ENCODE assay signal across 34 mouse cellular contexts in the genomic region with DNA sequence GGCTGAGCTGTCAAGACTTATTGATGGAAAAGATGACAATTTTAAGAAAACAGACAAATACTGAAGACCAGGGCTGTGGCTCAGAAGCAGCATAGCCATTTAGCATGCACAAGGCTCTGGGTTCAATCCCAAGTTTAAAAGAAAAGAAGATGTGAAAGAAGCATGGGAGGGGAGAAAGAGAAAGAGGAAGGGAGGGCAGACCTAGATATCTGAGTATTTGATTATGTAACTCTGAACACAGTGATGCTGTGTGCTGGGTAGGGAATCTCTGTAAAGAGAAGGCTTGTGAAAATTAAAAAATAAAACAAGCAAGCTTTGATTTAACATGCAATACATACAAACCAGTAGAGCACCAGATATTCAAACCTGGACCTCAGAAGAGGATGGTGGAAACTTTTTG.
"Had no signal": no experiment of that assay in that cellular context is flagged by ENCODE, and none has a peak within 500 bp of the region (broad histone marks: within the 10 kb centered on the region; RNA-seq: fewer than 3 reads in every experiment).

No protein-coding gene starts in this region.

- H3K9ac ChIP-seq: heart, embryonic 12.5 days; heart, embryonic 13.5 days; heart, embryonic 15.5 days; hindbrain, embryonic 13.5 days; hindbrain, embryonic 14.5 days; hindbrain, embryonic 15.5 days; intestine, embryonic 15.5 days; kidney, embryonic 15.5 days had no signal

- H3K27ac ChIP-seq: heart, embryonic 10.5 days; heart, embryonic 13.5 days; heart, embryonic 15.5 days; hindbrain, embryonic 10.5 days; hindbrain, embryonic 13.5 days; hindbrain, embryonic 14.5 days; hindbrain, embryonic 15.5 days; hindbrain, postnatal 0 days; intestine, embryonic 15.5 days; kidney, embryonic 15.5 days; kidney, postnatal 0 days; layer of hippocampus, adult 2 months had no signal

- ATAC-seq: hindbrain, embryonic 16.5 days; hindbrain, postnatal 0 days; inflammation-experienced regulatory T-cells, adult 6 months; intestine, embryonic 15.5 days; intestine, embryonic 16.5 days; intestine, postnatal 0 days had no signal

- H3K4me3 ChIP-seq: heart, embryonic 10.5 days; heart, embryonic 12.5 days; heart, embryonic 13.5 days; heart, embryonic 15.5 days; hindbrain, embryonic 10.5 days; hindbrain, embryonic 13.5 days; hindbrain, embryonic 15.5 days; intestine, embryonic 15.5 days; kidney, embryonic 15.5 days; layer of hippocampus, adult 2 months had no signal

- H3K4me2 ChIP-seq: heart, embryonic 11.5 days; heart, embryonic 12.5 days; heart, embryonic 13.5 days; heart, embryonic 15.5 days; hindbrain, embryonic 13.5 days; hindbrain, embryonic 14.5 days; hindbrain, embryonic 15.5 days; intestine, embryonic 15.5 days; kidney, embryonic 15.5 days had no signal

- H3K4me1 ChIP-seq: hindbrain, embryonic 10.5 days; hindbrain, embryonic 13.5 days; hindbrain, embryonic 15.5 days; intestine, embryonic 15.5 days; kidney, embryonic 15.5 days had no signal

- DNase-seq: heart, postnatal 10 days; heart, postnatal 14 days; heart, postnatal 36 days; heart, postnatal 4 days; kidney, adult 11 months; kidney, adult 18-20 months; kidney, adult 2 months; kidney, adult 8-10 months; kidney, adult 9 months; kidney, postnatal 10 days; kidney, postnatal 14 days; kidney, postnatal 25 days; kidney, postnatal 36 days; kidney, postnatal 4 days; layer of hippocampus, adult 9-11 months; layer of hippocampus, postnatal 36 days had no signal

- H3K36me3 ChIP-seq: heart, embryonic 10.5 days; heart, embryonic 12.5 days; heart, embryonic 13.5 days; heart, embryonic 15.5 days; hindbrain, embryonic 10.5 days; hindbrain, embryonic 13.5 days; hindbrain, embryonic 15.5 days; intestine, embryonic 15.5 days; kidney, embryonic 15.5 days had no signal

- H3K9me3 ChIP-seq: heart, embryonic 10.5 days; heart, embryonic 12.5 days; heart, embryonic 13.5 days; heart, embryonic 15.5 days; hindbrain, embryonic 10.5 days; hindbrain, embryonic 13.5 days; hindbrain, embryonic 15.5 days; intestine, embryonic 15.5 days; kidney, embryonic 15.5 days had no signal

- H3K27me3 ChIP-seq: heart, embryonic 12.5 days; heart, embryonic 13.5 days; heart, embryonic 15.5 days; hindbrain, embryonic 13.5 days; hindbrain, embryonic 15.5 days; intestine, embryonic 15.5 days; kidney, embryonic 15.5 days had no signal
